Mouse (Mus musculus) heart, postnatal 36 days (tissue): ENCODE measurements around the gene Fam171b. TPM values are rescaled to one million over a fixed set of nuclear protein-coding genes. Genes with fewer than 3 reads are reported as not detected.

Source experiments
- DNase-seq, 2 experiments: peaks; one replicate each; pipeline ENCODE4 v3.0.0; 2021 to 2022
- intact Hi-C: fragments of 180-260 bp; cut with DNase I; formaldehyde crosslinking; loops from one replicate; pipeline ENCODE4 v1.15.1; 2025
- total RNA-seq, 2 experiments: library from RNA; stranded (reverse); gene quantifications; 2 replicates each; pipeline ENCODE4 v1.2.3; 2021

Gene Fam171b
- under 1 TPM; 0.92 to 1.00 TPM for total RNA-seq

GRCm38 (mm10) chr2:83812483-83813272, at the start of gene Fam171b:
TSS of gene Fam171b (plus strand) at chr2:83812636.
- intact Hi-C loops: loop anchor here (10.0 kb wide), 1 partner anchor 622 kb away; no protein-coding TSS in a partner anchor
- DNase-seq: peak; percentile 69 to 73

GRCm38 (mm10) chr2:83766058-83766457, 46.4 kb upstream of the Fam171b start:
- intact Hi-C loops: no loop called here
- DNase-seq: no peak

- no peak for DNase-seq
- intact Hi-C loops: no loop called here
These were observed 45.6 kb upstream of the Fam171b start for GRCm38 (mm10) chr2:83766878-83767277.

DNA sequence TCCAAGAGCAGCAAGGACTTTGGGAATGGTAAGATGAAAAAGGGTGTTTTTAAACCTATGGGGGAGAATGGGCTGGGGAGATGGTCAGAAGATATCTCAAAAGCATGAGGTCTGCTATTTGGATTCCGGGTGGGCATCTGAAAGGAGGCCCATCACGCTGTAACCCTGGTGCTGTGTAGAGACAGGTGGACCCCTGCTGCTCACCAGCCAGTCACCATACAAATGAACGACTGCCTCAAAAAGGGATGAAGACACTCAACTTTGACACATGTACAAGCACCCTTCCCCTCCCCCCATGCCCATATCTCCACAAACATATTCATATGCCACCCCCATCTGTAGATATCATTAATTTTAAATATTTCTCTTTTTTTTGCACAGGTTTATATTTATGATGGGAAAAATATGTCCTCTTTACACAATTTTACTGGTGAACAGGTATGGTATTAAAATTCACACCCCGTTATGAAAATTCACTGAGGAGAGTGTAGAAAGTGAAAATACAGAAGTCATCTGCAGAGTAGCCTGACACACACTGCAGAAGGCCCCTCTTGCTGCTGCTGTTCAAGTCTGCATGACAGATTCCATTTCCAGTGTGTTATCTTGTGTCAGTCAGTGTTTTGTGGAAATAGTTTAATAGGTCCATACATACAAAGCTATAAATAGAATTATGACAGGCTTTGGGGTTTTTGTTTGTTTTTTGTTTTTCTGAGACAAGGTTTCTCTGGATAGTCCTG, 44.0 kb upstream of the Fam171b start:
- intact Hi-C loops: no loop called here
- no peak for DNase-seq

GRCm38 (mm10) chr2:83771155-83771812, 41.2 kb upstream of the Fam171b start:
- peak; percentile 51 to 62 for DNase-seq
- intact Hi-C loops: loop anchor here (1.0 to 2.0 kb wide), 5 partner anchors 64 to 146 kb away; partner anchors contain the start of gene Zc3h15

DNA sequence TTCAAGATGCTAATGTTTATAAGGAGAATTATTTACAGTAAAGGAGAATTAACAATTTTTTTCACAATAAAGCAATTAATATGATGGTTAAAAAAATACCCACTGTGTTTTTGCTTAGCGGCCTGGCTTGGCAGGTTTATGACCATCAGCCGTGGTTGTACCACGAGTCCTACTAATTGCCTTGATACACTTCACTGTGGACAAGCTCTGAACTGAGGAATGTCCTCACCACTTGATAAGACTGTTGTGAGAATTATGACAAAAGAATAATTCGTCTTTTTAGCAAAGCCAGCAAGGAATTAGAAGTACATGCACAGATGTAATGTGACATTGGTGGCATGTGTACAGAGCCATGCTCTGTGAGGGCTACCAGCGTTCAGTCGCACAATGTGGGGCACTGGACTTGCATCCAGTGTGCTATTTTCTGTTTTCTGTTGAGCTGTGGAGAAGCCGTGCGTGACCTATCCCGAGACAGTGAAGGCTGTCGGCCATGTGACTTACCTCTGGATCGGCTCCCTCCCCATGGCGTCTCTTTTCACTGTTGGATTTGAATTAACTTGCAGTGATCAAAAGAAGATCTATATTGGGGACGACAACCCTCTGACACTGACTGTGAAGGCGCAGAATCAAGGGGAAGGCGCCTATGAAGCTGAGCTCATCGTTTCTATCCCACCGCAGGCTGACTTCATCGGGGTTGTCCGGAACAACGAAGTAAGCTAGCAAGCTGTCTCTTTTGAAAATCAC, 20.9 kb upstream of the Fam171b start:
- DNase-seq: no peak
- intact Hi-C loops: no loop called here

GRCm38 (mm10) chr2:83792102-83792501, 20.3 kb upstream of the Fam171b start:
- intact Hi-C loops: no loop called here
- no peak for DNase-seq

GRCm38 (mm10) chr2:83795766-83796165, 16.7 kb upstream of the Fam171b start:
- intact Hi-C loops: no loop called here
- no peak for DNase-seq

DNA sequence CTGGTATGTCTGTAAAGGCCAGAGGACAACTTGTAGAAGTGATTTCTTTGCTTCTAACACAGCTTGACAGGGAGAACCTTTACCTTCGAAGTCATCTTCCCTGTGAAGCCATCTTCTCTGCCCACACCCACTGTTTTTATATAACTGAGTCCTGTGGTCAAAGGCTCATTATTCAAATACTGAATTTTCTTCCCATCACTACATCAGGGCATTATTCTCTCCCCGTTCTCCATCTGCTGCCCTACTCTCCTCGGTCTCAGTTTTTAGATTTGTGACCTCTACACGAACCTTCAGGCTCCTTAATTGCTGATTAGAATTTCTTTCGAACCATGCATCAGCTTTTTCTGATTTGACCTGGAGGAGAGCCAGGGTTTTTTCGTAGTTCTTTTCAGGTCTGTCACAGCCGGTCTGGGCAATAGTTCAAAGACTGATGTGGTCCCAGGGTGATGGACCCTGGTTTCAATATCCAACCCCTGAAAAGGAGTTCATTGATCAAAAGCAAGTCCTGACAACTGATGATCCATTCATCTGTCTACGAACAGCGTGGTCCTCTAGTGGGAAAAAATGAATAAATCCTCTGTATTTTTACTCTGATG, 14.4 kb upstream of the Fam171b start:
- intact Hi-C loops: no loop called here
- DNase-seq: no peak

GRCm38 (mm10) chr2:83813273-83813892, 947 bp downstream of the Fam171b start:
- DNase-seq: no peak
- intact Hi-C loops: loop anchor here (10.0 kb wide), 1 partner anchor 621 kb away; no protein-coding TSS in a partner anchor

- DNase-seq: peak in 1 of 2 experiments; percentile 25
- intact Hi-C loops: loop anchor here (10.0 kb wide), 1 partner anchor 621 kb away; no protein-coding TSS in a partner anchor
These were observed 1.6 kb downstream of the Fam171b start for GRCm38 (mm10) chr2:83814009-83814408.

- DNase-seq: no peak
- intact Hi-C loops: loop anchor here (10.0 kb wide), 1 partner anchor 619 kb away; no protein-coding TSS in a partner anchor
These were observed 3.7 kb downstream of the Fam171b start for GRCm38 (mm10) chr2:83816147-83816546.

- no peak for DNase-seq
- intact Hi-C loops: no loop called here
These were observed 12.7 kb downstream of the Fam171b start for GRCm38 (mm10) chr2:83825161-83825560.

- intact Hi-C loops: no loop called here
- DNase-seq: no peak
These were observed 16.6 kb downstream of the Fam171b start for GRCm38 (mm10) chr2:83828895-83829539.

DNA sequence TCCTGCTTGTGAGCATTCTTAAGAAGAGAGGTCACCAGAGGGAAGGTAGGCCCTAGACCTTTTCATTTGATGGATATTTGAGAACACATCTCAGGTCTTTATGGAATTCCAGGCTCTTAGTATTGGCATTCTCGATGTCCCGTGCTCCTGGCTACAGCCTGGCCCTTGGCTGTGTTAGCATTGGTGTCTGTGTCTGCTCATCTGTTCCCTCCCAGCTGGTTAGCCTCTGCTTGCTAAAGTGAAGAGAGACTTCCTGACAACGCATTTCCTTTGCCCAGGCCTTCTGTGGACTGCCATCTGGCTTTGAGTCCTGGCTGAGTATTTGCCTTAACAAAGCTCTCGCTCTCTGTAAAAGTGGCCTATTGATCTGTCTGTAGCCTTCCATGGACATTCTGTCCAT, 20.5 kb downstream of the Fam171b start:
- intact Hi-C loops: no loop called here
- DNase-seq: peak; percentile 5 to 6

GRCm38 (mm10) chr2:83835313-83836070, 23.1 kb downstream of the Fam171b start:
- DNase-seq: no peak
- intact Hi-C loops: no loop called here

DNA sequence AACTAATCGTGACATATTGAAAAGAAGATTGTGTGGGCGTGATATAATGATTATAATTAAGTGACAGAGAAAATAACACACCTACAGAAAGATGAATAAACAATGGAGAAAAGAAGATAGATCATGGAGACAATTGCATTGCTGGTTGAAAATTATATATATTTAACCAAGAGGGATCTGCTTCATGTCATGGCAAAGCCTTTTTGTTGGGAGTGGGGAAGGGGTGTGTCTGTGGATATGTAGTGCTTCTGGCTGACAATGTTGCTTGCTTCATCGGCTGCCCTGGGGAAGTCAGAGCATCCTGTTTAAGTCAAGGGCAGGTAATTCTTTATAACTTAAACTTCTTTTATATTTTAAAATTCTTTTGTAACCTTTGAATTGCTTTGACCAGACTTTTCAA, 36.1 kb downstream of the Fam171b start:
- intact Hi-C loops: no loop called here
- no peak for DNase-seq

GRCm38 (mm10) chr2:83853423-83853822, 41.0 kb downstream of the Fam171b start:
- DNase-seq: no peak
- intact Hi-C loops: no loop called here
